Mouse (Mus musculus) midbrain, embryonic 16.5 days (tissue): ENCODE measurements at regions not wholly inside any gene's neighbourhood (a gene's known extent, or its start where the extent isn't known, plus 50 kb on each side); places are given as distances from the start of the nearest gene placed in this dataset.
A peak's percentile ranks its signal among the peaks of the same experiment; 100 is the strongest.

ENCODE experiments used
- ATAC-seq: fragments of 200-750 bp; cut with Nextera tagmentation; 2 replicates; pipeline ENCODE4 v1.8.0; 2017; ENCODE audit warnings: moderate TSS enrichment
- H3K27ac ChIP-seq: fragments of 300-500 bp; sonication (generic); 2 replicates; pipeline ENCODE4 v1.5.1; 2014; ENCODE audit warnings: mild to moderate bottlenecking, low read length, mixed read lengths
- H3K27me3 ChIP-seq: fragments of 300-500 bp; sonication (generic); 2 replicates; pipeline ENCODE4 v1.6.1; 2014; ENCODE audit warnings: low read depth, low read length, mixed read lengths; ENCODE audit not compliant: control insufficient read depth, insufficient read depth
- H3K36me3 ChIP-seq: fragments of 300-500 bp; sonication (generic); 2 replicates; pipeline ENCODE4 v1.6.1; 2014; ENCODE audit warnings: mild to moderate bottlenecking, low read length, moderate library complexity, mixed read lengths; ENCODE audit not compliant: control insufficient read depth, insufficient read depth
- H3K4me1 ChIP-seq: fragments of 300-500 bp; sonication (generic); 2 replicates; pipeline ENCODE4 v1.6.1; 2014; ENCODE audit warnings: mild to moderate bottlenecking, low read length, mixed read lengths; ENCODE audit not compliant: control insufficient read depth, insufficient read depth
- H3K4me2 ChIP-seq: fragments of 300-500 bp; sonication (generic); 2 replicates; pipeline ENCODE4 v1.6.1; 2014; ENCODE audit warnings: mild to moderate bottlenecking, low read length, mixed read lengths
- H3K4me3 ChIP-seq: fragments of 300-500 bp; sonication (generic); 2 replicates; pipeline ENCODE4 v1.5.1; 2014; ENCODE audit warnings: low read depth, mild to moderate bottlenecking, low read length, moderate library complexity, mixed read lengths
- H3K9ac ChIP-seq: fragments of 300-500 bp; sonication (generic); 2 replicates; pipeline ENCODE4 v1.6.1; 2014; ENCODE audit warnings: low read depth, low read length, mixed read lengths
- H3K9me3 ChIP-seq: fragments of 300-500 bp; sonication (generic); replicated peaks from 2 replicates; pipeline ENCODE4 v1.6.1; 2014; ENCODE audit warnings: mild to moderate bottlenecking, low read length, mixed read lengths; ENCODE audit not compliant: control insufficient read depth, poor library complexity, severe bottlenecking
- WGBS: fragments of 180-500 bp; shearing (Covaris S2); extraction: QIAGEN DNeasy Blood & Tissue Kit; methylation state at CpG from one replicate; pipeline ENCODE4 v1.1.7; 2014; 5-methylcytosine and 5-hydroxymethylcytosine counted together

GRCm38 (mm10) chr11:111200512-111200911, 134.5 kb downstream of the Kcnj2 start:
- Histone ChIP-seq H3K27me3 (no peaks in the 10 kb centered on the region), H3K36me3 (no peaks in the 10 kb centered on the region), H3K4me3 (no peak overlapping the region), H3K9ac (no peak overlapping the region), H3K4me2 (no peak overlapping the region), H3K9me3 (no peaks in the 10 kb centered on the region), H3K27ac (no peak overlapping the region), H3K4me1 (no peaks in the 10 kb centered on the region)
- no peak for ATAC-seq
- 64% methylated on average over 2 of the region's 2 CpGs for WGBS

- ATAC-seq, result no peak
- H3K4me2 ChIP-seq, result no peak overlapping the region
- H3K36me3 ChIP-seq, result no peaks in the 10 kb centered on the region
- H3K4me3 ChIP-seq, result no peak overlapping the region
- no peaks in the 10 kb centered on the region for H3K27me3 ChIP-seq
- H3K9me3 ChIP-seq, result no peaks in the 10 kb centered on the region
- H3K9ac ChIP-seq, result no peak overlapping the region
- H3K4me1 ChIP-seq, result no peaks in the 10 kb centered on the region
- H3K27ac ChIP-seq, result no peak overlapping the region
These were observed 136.8 kb downstream of the Kcnj2 start for GRCm38 (mm10) chr11:111202780-111203179.

GRCm38 (mm10) chr11:111210565-111210964, 144.6 kb downstream of the Kcnj2 start:
- ATAC-seq, result no peak
- H3K9ac ChIP-seq, result no peak overlapping the region
- H3K4me2 ChIP-seq, result no peak overlapping the region
- no peaks in the 10 kb centered on the region for H3K9me3 ChIP-seq
- no peaks in the 10 kb centered on the region for H3K36me3 ChIP-seq
- H3K4me3 ChIP-seq, result no peak overlapping the region
- H3K27me3 ChIP-seq, result no peaks in the 10 kb centered on the region
- H3K4me1 ChIP-seq, result peaks cover 12% of the 10 kb centered on the region
- H3K27ac ChIP-seq, result no peak overlapping the region

- Histone ChIP-seq H3K36me3 (no peaks in the 10 kb centered on the region), H3K9me3 (no peaks in the 10 kb centered on the region), H3K9ac (no peak overlapping the region), H3K4me1 (peaks cover 12% of the 10 kb centered on the region), H3K27me3 (no peaks in the 10 kb centered on the region), H3K27ac (peak overlapping the region; percentile 66), H3K4me2 (peak overlapping the region; percentile 14; the same call in 1 of the 2 replicates), H3K4me3 (no peak overlapping the region)
- ATAC-seq, result peak; percentile 70
- 38% methylated on average over 5 of the region's 5 CpGs for WGBS
These were observed 146.2 kb downstream of the Kcnj2 start for GRCm38 (mm10) chr11:111212038-111212701.

GRCm38 (mm10) chr11:111212702-111213328, 146.9 kb downstream of the Kcnj2 start:
- Histone ChIP-seq H3K36me3 (no peaks in the 10 kb centered on the region), H3K4me2 (peak overlapping the region; percentile 14; the same call in 1 of the 2 replicates), H3K27ac (peak overlapping the region; percentile 66), H3K27me3 (no peaks in the 10 kb centered on the region), H3K4me3 (no peak overlapping the region), H3K9me3 (no peaks in the 10 kb centered on the region), H3K9ac (no peak overlapping the region), H3K4me1 (peaks cover 12% of the 10 kb centered on the region)
- 11% methylated on average over 5 of the region's 5 CpGs for WGBS
- no peak for ATAC-seq

- Histone ChIP-seq H3K4me2 (no peak overlapping the region), H3K9ac (no peak overlapping the region), H3K4me3 (no peak overlapping the region), H3K9me3 (no peaks in the 10 kb centered on the region), H3K4me1 (peaks cover 12% of the 10 kb centered on the region), H3K27ac (no peak overlapping the region), H3K27me3 (no peaks in the 10 kb centered on the region), H3K36me3 (no peaks in the 10 kb centered on the region)
- ATAC-seq, result no peak
- WGBS, result 55% methylated on average over 5 of the region's 5 CpGs
These were observed 149.0 kb downstream of the Kcnj2 start for GRCm38 (mm10) chr11:111215006-111215405.

- no peak overlapping the region for H3K4me3 ChIP-seq
- H3K36me3 ChIP-seq, result no peaks in the 10 kb centered on the region
- no peak overlapping the region for H3K4me2 ChIP-seq
- H3K27ac ChIP-seq, result no peak overlapping the region
- WGBS, result 91% methylated on average over 4 of the region's 4 CpGs
- no peaks in the 10 kb centered on the region for H3K9me3 ChIP-seq
- H3K4me1 ChIP-seq, result no peaks in the 10 kb centered on the region
- no peak overlapping the region for H3K9ac ChIP-seq
- ATAC-seq, result no peak
- H3K27me3 ChIP-seq, result no peaks in the 10 kb centered on the region
These were observed 157.9 kb downstream of the Kcnj2 start for GRCm38 (mm10) chr11:111223834-111224233.

GRCm38 (mm10) chr11:111227305-111227704, 161.3 kb downstream of the Kcnj2 start:
- no peaks in the 10 kb centered on the region for H3K36me3 ChIP-seq
- H3K9ac ChIP-seq, result no peak overlapping the region
- WGBS, result 89% methylated on average over 1 of the region's 1 CpGs
- ATAC-seq, result no peak
- H3K4me3 ChIP-seq, result no peak overlapping the region
- H3K4me1 ChIP-seq, result no peaks in the 10 kb centered on the region
- no peaks in the 10 kb centered on the region for H3K9me3 ChIP-seq
- H3K27me3 ChIP-seq, result no peaks in the 10 kb centered on the region
- no peak overlapping the region for H3K27ac ChIP-seq
- H3K4me2 ChIP-seq, result no peak overlapping the region

- no peak for ATAC-seq
- Histone ChIP-seq H3K36me3 (no peaks in the 10 kb centered on the region), H3K9me3 (no peaks in the 10 kb centered on the region), H3K27me3 (no peaks in the 10 kb centered on the region), H3K4me1 (no peaks in the 10 kb centered on the region), H3K27ac (no peak overlapping the region), H3K9ac (no peak overlapping the region), H3K4me2 (no peak overlapping the region), H3K4me3 (no peak overlapping the region)
- WGBS, result 100% methylated on average over 1 of the region's 1 CpGs
These were observed 170.8 kb downstream of the Kcnj2 start for GRCm38 (mm10) chr11:111236741-111237140.
